Mouse (Mus musculus) layer of hippocampus, adult 11-12 months (tissue): ENCODE measurements around the gene Ccdc116.
"Not testable (repeated sequence)": the region's sequence is repeated elsewhere in the genome, so short reads cannot be mapped to it uniquely, and the experiment has no call there.

Experiments
- DNase-seq: peaks from one replicate; pipeline ENCODE4 v3.0.0; 2022; ENCODE audit warnings: low spot score

Ccdc116 gene

GRCm38 (mm10) chr16:17146772-17147235 is at the start of gene Ccdc116:
TSS of gene Ccdc116 (minus strand) at chr16:17147229.
- DNase-seq: peak; percentile 83

DNA sequence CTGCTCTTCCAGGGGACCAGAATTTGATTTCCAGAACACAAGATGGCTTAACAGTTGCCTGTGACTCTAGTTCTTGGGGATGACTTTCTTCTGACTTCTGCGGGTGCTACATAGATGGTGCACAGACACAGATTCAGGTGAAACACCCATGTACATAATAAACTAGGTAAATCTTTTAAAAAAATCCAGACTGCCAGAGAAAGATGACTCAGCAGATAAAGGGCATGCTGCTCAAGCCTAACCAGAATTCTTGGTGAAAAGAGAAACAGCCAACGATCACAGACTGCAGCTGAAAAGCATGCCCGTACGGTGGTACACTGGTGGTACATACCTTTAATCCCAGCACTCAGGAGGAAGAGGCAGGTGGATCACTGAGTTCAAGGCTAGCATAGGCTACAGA is 46.8 kb upstream of the Ccdc116 start:
- no peak for DNase-seq

GRCm38 (mm10) chr16:17185475-17185874 is 38.4 kb upstream of the Ccdc116 start:
- DNase-seq: no peak

DNA sequence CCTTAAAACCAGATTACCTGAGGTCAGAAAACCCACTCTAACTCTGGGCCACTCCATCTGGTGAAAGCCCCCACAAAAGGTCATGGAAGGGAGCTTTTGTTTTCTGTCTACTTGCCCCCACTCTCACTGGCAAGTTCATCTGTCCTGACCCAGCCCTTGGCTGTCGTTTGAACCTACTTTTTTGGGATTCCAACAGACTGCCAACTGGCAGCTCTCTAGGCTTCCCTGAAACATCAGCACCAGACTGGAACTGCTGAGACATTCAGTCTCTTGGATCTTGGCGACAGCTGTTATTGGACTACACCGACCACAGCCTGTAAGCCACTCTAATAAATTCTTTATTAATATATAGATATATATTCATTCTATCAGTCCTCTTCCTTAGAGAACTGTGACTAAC is 36.0 kb upstream of the Ccdc116 start:
- no peak for DNase-seq

DNA sequence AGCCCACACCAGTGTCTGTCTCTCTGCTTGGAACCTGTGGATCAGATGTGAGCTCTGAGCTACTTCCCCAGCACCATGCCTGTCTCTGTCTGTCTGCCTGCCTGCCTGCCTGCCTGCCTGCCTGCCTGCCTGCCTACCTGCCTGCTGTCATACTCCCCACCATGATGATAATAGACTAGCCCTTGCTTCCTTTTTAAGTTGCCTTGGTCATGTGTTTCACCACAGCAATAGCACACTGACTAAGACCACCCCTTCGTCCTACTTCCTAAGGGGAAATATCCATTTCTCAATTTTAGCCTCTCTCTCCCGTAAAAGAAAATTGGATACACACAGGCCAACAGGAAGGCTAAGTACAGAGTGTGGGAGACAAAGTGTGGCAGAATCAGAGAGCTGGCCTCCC is 35.1 kb upstream of the Ccdc116 start:
- DNase-seq: no peak

DNA sequence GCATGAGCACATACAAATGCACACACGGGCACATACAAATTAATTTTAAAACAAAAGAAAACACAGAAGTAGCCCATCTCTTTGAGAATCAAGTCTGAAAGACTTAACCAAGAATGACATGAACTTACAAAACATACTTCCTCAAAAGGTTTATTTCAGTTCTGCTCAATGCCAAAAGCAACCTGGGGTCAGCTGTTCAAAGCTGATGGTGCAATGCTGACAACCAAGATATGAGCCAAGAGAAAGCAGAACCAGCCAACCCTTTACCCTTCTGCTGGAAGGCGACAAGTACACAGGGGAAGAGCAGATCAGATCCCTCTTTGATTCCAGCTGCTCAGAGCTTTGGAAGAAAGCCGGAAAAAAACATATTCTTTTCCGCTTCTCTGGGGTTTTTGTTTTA is 34.4 kb upstream of the Ccdc116 start:
- peak; percentile 44 for DNase-seq

DNA sequence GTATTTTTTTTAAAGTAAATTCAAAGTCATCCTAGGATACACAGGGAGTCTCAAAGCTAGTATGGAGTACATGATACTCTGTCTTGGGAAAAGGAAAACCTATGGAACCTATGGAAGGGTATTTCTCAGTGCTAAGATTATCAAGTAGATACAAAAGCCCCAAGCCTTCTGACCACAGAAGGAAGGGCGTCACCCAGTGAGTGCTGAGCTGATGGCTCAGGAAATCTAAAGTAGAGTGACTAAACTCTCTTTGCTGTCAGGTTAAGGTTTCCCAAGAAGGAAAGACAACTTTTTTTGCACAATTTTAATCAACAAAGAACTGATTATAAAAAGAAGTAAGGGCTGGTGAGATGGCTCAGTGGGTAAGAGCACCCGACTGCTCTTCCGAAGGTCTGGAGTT is 32.7 kb upstream of the Ccdc116 start:
- no peak for DNase-seq

DNA sequence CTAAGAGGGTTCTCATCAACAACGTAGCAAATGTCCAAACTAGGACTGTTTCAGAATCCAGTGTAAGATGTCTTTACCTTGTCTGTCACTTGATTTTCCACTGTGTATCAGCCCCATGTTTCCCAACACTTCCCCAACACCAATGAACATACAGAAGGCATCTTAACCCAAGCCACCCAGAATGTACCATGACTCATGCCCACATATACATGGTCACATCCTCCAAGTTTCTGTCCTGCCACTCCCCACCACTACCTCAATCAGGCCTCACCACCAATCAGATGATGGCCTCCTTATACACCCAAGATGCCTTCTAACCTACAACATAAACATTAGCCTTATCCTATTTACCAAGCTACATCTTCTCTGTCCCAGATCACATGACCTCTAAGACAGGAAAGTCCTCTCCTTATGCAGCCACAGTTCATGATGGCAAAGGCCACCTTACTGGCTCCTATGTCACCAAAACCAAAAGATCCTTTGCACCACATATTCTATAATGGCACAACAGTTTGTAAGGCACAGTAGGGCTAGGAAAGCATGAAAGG is 30.7 kb upstream of the Ccdc116 start:
- DNase-seq: no peak

GRCm38 (mm10) chr16:17175765-17176164 is 28.7 kb upstream of the Ccdc116 start:
- no peak for DNase-seq

- no peak for DNase-seq
Measured at GRCm38 (mm10) chr16:17168049-17168448, 21.0 kb upstream of the Ccdc116 start.

DNA sequence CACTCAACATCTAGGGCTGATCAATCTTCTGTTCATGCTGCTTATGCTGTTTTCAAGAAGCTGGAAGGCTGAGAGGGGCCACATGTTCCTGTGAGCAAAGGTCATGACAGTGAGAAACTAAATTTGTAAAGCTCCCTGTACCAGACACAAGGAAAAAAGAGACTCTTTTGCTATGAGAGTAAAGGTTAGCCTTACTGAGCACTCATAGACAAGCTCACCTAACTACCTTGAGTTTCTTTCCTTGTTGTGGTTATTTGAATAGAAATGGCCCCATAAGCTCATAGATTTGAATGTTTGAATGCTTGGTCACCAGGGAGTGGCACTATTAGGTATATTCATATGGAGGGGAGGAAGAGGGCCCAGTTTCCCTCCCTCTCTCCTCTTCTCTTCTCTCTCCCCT is 20.1 kb upstream of the Ccdc116 start:
- no peak for DNase-seq

GRCm38 (mm10) chr16:17165478-17165877 is 18.4 kb upstream of the Ccdc116 start:
- DNase-seq: not testable (repeated sequence)

- DNase-seq: no peak
Measured at GRCm38 (mm10) chr16:17154346-17154745, 7.3 kb upstream of the Ccdc116 start.

GRCm38 (mm10) chr16:17151874-17152273 is 4.8 kb upstream of the Ccdc116 start:
- no peak for DNase-seq

DNA sequence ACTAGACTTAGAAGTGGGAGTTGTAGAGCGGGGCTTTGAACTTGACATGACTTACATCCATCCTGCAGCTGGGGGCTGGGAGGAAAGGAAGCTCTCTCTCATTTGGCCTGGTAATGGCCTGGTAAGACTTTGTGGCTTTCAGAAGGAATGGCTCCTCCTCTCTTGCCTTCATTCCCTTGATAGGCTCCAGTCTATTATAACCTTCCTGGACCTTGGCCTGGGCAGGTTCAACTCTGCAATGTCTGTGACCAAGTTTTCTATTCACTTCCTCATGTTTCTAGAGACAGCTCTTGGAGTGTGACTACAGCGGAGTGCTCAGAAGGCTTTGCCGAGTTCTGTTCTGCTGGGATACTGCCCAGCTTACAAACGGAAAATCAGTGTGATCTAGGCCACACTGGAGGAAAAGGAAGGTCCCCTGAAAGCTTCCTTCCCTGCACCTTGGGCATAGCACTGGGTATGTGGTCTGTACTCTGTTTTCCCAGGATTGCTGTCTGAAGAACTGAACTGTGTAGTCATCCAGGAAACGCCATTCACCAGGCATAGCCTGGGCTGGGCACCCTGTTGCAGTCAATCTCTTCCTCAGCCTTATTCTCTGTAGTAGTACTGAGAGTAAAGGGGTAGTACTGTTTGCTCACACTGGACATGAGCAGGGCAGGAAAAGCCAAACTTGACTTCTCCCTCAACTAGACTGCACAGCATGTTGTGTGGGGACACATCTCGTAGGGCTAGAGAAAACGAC is 3.7 kb upstream of the Ccdc116 start:
- no peak for DNase-seq

- no peak for DNase-seq
Measured at GRCm38 (mm10) chr16:17148084-17148483, 1.1 kb upstream of the Ccdc116 start.

GRCm38 (mm10) chr16:17147391-17147929 is 431 bp upstream of the Ccdc116 start:
- no peak for DNase-seq

DNA sequence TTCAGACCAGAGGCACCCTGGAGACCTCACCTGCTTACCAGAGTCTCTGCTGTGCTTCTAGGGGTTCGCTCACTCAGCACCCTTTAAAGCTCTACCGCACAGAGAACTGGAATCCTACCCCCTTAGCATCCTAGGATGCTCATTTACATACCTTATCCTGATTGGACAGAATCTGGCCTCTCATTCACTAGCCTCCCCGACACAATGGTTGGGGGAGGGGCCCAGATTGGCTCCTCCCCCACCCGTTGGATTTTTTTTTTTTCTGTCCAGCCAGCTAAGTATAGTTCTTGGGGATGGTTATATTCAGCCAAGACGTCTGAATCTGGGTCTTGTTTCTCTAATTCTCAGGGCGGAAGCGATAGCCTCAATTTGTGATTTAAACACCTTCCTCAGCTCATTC is 2.7 kb downstream of the Ccdc116 start, which contains the start of gene Ydjc:
Ydjc (plus strand) TSS at position 283 of the 400 bp plus-strand sequence.
- no peak for DNase-seq

GRCm38 (mm10) chr16:17137355-17137754 is 9.7 kb downstream of the Ccdc116 start:
- no peak for DNase-seq

GRCm38 (mm10) chr16:17132906-17133200 is 14.2 kb downstream of the Ccdc116 start:
- no peak for DNase-seq

- DNase-seq: peak; percentile 99
Measured at GRCm38 (mm10) chr16:17132089-17132905, 14.7 kb downstream of the Ccdc116 start, which contains the start of gene Sdf2l1. TSS of gene Sdf2l1 (minus strand) at chr16:17132383.

GRCm38 (mm10) chr16:17131191-17132088 is 15.6 kb downstream of the Ccdc116 start:
- DNase-seq: no peak
